Mouse (Mus musculus): ENCODE measurements around the gene Fndc4. TPM values are rescaled to one million over a fixed set of nuclear protein-coding genes. Genes with fewer than 3 reads are reported as not detected.

The Fndc4 gene
- 67.4 and 79.7 TPM in 2 replicates for polyA plus RNA-seq (2015; fragmentation: Nextera tagmentation; extraction: Ambion mirVana)

DNA sequence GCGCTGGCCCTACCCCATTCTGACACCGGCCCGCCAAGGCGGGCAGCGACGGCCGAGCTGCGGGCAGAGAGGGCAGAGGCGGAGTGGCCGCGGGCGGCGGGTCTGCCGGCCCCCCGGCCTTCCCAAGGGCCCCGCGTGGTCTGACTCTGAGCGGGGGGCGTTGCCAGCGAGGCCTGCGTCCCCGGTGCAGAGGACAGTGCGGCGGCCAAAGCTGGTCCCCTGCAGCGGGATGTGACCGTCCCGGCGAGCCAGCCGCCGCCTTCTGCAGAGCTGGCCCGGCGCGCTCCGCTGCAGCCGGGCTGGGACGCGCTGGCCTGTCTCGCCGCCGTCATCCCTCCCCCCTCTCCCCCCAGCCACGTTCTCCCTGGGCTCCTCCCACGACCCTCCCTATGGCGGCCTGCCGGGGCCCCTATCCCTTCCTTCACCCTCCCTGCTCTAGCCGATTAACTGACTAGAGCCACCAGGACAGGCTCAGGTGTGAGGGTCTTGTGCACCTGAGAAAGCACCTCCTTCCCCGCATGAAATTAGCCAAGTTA, at the start of gene Fndc4:
TSS of gene Fndc4 (minus strand) at position 475 of the 536 bp plus-strand sequence.
- peak within 1 kb of the TSS; percentile 81 for H3K4me2 ChIP-seq
- H3K9ac ChIP-seq = peak within 1 kb of the TSS; percentile 99
- peak within 1 kb of the TSS; percentile 89 for H3K4me3 ChIP-seq

DNA sequence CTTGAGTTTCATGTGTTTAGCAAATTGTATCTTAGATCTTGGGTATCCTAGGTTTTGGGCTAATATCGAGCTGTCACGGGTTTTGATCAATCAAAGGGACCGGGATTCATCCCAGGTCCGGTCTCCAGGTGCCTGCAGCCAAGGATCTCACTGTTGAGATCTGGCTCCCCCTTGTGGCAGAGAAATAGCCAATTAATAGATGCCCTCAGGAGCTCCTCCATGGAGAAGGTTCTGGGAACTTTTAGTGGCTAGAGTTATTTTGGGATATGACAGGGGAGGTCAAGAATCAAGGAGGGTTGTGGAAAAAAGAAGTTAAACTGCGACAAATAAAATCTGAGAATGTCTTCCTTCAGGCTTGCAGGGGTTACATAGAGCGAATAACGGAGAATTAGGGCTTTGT, 32.4 kb upstream of the Fndc4 start:
- H3K27me3 ChIP-seq = no peaks in the 10 kb centered on the region
- H3K27ac ChIP-seq = no peak overlapping the region
- H3K4me2 ChIP-seq = no peak overlapping the region
- H3K4me3 ChIP-seq = no peak overlapping the region
- H3K9ac ChIP-seq = no peak overlapping the region
- H3K36me3 ChIP-seq = no peaks in the 10 kb centered on the region
- 39% methylated on average over 7 of the region's 7 CpGs for WGBS
- no peaks in the 10 kb centered on the region for H3K4me1 ChIP-seq (replicated peaks)
- ATAC-seq (ENCODE audit: low FRiP score) = no peak
- no peaks in the 10 kb centered on the region for H3K9me3 ChIP-seq

More for the DNA sequence above, at the start of gene Fndc4:
- 0% methylated on average over 18 of the region's 46 CpGs for WGBS
- Histone ChIP-seq H3K4me1 (replicated peaks) (peaks cover 35% of the 10 kb centered on the region), H3K27ac (peak within 1 kb of the TSS; percentile 90), H3K9me3 (no peaks in the 10 kb centered on the region), H3K36me3 (peaks cover 18% of the 10 kb centered on the region), H3K27me3 (peaks cover 8% of the 10 kb centered on the region)
- ATAC-seq (ENCODE audit: low FRiP score) = peak; percentile 79

- no peaks in the 10 kb centered on the region for H3K4me1 ChIP-seq (replicated peaks)
- no peak overlapping the region for H3K4me3 ChIP-seq
- no peaks in the 10 kb centered on the region for H3K27me3 ChIP-seq
- no peak overlapping the region for H3K27ac ChIP-seq
- no peak overlapping the region for H3K4me2 ChIP-seq
- ATAC-seq (ENCODE audit: low FRiP score) = no peak
- H3K9me3 ChIP-seq = no peaks in the 10 kb centered on the region
- WGBS = 20% methylated on average over 5 of the region's 5 CpGs
- H3K9ac ChIP-seq = no peak overlapping the region
- no peaks in the 10 kb centered on the region for H3K36me3 ChIP-seq
These were observed 31.0 kb upstream of the Fndc4 start for GRCm38 (mm10) chr5:31326850-31327249.

- Histone ChIP-seq H3K9ac (no peak overlapping the region), H3K27me3 (no peaks in the 10 kb centered on the region), H3K27ac (no peak overlapping the region), H3K4me2 (no peak overlapping the region), H3K9me3 (no peaks in the 10 kb centered on the region), H3K36me3 (no peaks in the 10 kb centered on the region), H3K4me1 (replicated peaks) (no peaks in the 10 kb centered on the region), H3K4me3 (no peak overlapping the region)
- no peak for ATAC-seq (ENCODE audit: low FRiP score)
- 68% methylated on average over 3 of the region's 3 CpGs for WGBS
These were observed 28.2 kb upstream of the Fndc4 start for GRCm38 (mm10) chr5:31324085-31324484.

DNA sequence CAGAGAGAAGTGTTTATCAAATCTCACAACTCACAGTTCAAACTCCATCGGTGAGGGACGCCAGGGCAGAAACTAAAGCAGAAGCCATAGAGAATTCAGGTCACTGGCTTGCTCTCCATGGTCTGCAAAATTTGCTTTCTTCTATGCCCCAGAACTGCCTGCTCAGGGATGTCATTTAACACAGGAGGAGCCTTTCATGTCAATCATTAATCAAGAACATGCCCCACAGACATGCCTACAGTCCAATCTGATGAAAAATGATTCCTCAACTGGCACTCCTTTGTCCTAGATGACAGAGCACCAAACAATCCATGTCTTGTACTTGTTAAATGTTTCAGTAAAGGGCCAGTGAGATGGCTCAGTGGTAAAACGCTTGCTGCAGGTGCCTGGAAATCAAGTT, 26.9 kb upstream of the Fndc4 start:
- H3K9ac ChIP-seq = no peak overlapping the region
- no peaks in the 10 kb centered on the region for H3K9me3 ChIP-seq
- no peak overlapping the region for H3K4me3 ChIP-seq
- no peak overlapping the region for H3K4me2 ChIP-seq
- no peak overlapping the region for H3K27ac ChIP-seq
- 83% methylated on average over 3 of the region's 3 CpGs for WGBS
- no peaks in the 10 kb centered on the region for H3K27me3 ChIP-seq
- ATAC-seq (ENCODE audit: low FRiP score) = no peak
- no peaks in the 10 kb centered on the region for H3K4me1 ChIP-seq (replicated peaks)
- no peaks in the 10 kb centered on the region for H3K36me3 ChIP-seq

- 90% methylated on average over 8 of the region's 8 CpGs for WGBS
- no peaks in the 10 kb centered on the region for H3K36me3 ChIP-seq
- ATAC-seq (ENCODE audit: low FRiP score) = no peak
These were observed 16.9 kb upstream of the Fndc4 start for GRCm38 (mm10) chr5:31312806-31313205.

GRCm38 (mm10) chr5:31303093-31303492, 7.2 kb upstream of the Fndc4 start:
- no peak overlapping the region for H3K4me2 ChIP-seq
- no peak overlapping the region for H3K4me3 ChIP-seq
- H3K27me3 ChIP-seq = peaks cover 4% of the 10 kb centered on the region
- 94% methylated on average over 6 of the region's 6 CpGs for WGBS
- H3K4me1 ChIP-seq (replicated peaks) = no peaks in the 10 kb centered on the region
- H3K9me3 ChIP-seq = no peaks in the 10 kb centered on the region
- no peaks in the 10 kb centered on the region for H3K36me3 ChIP-seq
- H3K27ac ChIP-seq = no peak overlapping the region
- H3K9ac ChIP-seq = no peak overlapping the region
- no peak for ATAC-seq (ENCODE audit: low FRiP score)

More at GRCm38 (mm10) chr5:31312806-31313205, 16.9 kb upstream of the Fndc4 start:
- Histone ChIP-seq H3K27ac (no peak overlapping the region), H3K9me3 (no peaks in the 10 kb centered on the region), H3K27me3 (no peaks in the 10 kb centered on the region), H3K4me1 (replicated peaks) (no peaks in the 10 kb centered on the region), H3K9ac (no peak overlapping the region), H3K4me3 (no peak overlapping the region), H3K4me2 (no peak overlapping the region)

- Histone ChIP-seq H3K27ac (no peak overlapping the region), H3K9ac (no peak overlapping the region), H3K36me3 (no peaks in the 10 kb centered on the region), H3K4me3 (no peak overlapping the region), H3K9me3 (no peaks in the 10 kb centered on the region), H3K4me1 (replicated peaks) (no peaks in the 10 kb centered on the region), H3K27me3 (peaks cover 8% of the 10 kb centered on the region), H3K4me2 (no peak overlapping the region)
- no peak for ATAC-seq (ENCODE audit: low FRiP score)
- WGBS = 87% methylated on average over 8 of the region's 8 CpGs
These were observed 6.0 kb upstream of the Fndc4 start for GRCm38 (mm10) chr5:31301866-31302265.

- H3K4me2 ChIP-seq = no peak overlapping the region
- peaks cover 18% of the 10 kb centered on the region for H3K4me1 ChIP-seq (replicated peaks)
- H3K9ac ChIP-seq = no peak overlapping the region
- H3K27me3 ChIP-seq = peaks cover 8% of the 10 kb centered on the region
- H3K4me3 ChIP-seq = no peak overlapping the region
- H3K9me3 ChIP-seq = no peaks in the 10 kb centered on the region
- peaks cover 5% of the 10 kb centered on the region for H3K36me3 ChIP-seq
- ATAC-seq (ENCODE audit: low FRiP score) = no peak
- H3K27ac ChIP-seq = no peak overlapping the region
- 63% methylated on average over 2 of the region's 2 CpGs for WGBS
These were observed 2.6 kb upstream of the Fndc4 start for GRCm38 (mm10) chr5:31298486-31298885.

GRCm38 (mm10) chr5:31297981-31298380, 2.1 kb upstream of the Fndc4 start:
- Histone ChIP-seq H3K27me3 (peaks cover 8% of the 10 kb centered on the region), H3K36me3 (peaks cover 10% of the 10 kb centered on the region), H3K9ac (no peak overlapping the region), H3K4me2 (no peak overlapping the region), H3K4me3 (no peak overlapping the region), H3K9me3 (no peaks in the 10 kb centered on the region), H3K4me1 (replicated peaks) (peaks cover 22% of the 10 kb centered on the region), H3K27ac (no peak overlapping the region)
- no peak for ATAC-seq (ENCODE audit: low FRiP score)
- WGBS = 79% methylated on average over 3 of the region's 3 CpGs

- Histone ChIP-seq H3K36me3 (peaks cover 18% of the 10 kb centered on the region), H3K27me3 (peaks cover 8% of the 10 kb centered on the region), H3K4me2 (peak within 1 kb of the TSS; percentile 81), H3K9ac (peak within 1 kb of the TSS; percentile 99; the same call in 1 of the 2 replicates), H3K9me3 (no peaks in the 10 kb centered on the region), H3K4me1 (replicated peaks) (peaks cover 28% of the 10 kb centered on the region), H3K4me3 (peak within 1 kb of the TSS; percentile 89; the same call in 1 of the 2 replicates), H3K27ac (peak within 1 kb of the TSS; percentile 90; the same call in 1 of the 2 replicates)
- 81% methylated on average over 13 of the region's 13 CpGs for WGBS
- ATAC-seq (ENCODE audit: low FRiP score) = no peak
These were observed 1.3 kb upstream of the Fndc4 start, which contains the start of gene Gckr for GRCm38 (mm10) chr5:31297047-31297757. Gene Gckr, plus strand, starts transcription at chr5:31297443.

DNA sequence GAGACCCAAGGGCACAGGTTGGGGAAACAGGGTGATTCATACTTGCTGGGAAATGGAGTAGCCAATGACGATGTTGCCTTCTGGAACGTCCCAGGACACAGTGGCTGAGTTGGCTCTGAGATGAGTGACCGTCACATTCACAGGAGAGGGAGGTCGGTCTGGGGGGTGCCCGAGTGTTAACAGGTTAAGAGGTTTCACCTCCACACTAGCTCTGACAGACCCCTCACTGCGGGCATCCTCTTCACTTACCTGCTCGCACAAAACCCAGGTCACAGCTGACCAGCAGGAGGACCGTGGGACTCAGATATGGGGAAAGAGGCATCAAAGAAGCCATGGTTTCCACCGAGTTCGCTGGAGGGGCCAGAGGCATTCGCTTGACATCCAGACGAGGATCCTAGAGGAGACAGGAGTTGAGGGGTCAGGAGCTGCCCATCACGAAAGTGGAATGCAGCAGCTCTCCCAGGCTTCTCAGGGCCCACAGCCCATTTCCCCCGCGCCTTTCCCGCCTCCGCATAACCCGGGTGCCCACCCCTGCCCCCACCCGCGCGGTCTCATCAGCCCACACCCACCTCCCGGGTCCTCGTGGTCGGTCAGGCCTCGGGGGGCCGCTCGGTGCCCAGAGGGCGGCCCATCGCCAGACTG, 795 bp downstream of the Fndc4 start:
- Histone ChIP-seq H3K36me3 (peaks cover 18% of the 10 kb centered on the region), H3K27me3 (peaks cover 8% of the 10 kb centered on the region), H3K9ac (peak overlapping the region; percentile 99), H3K4me3 (peak overlapping the region; percentile 89), H3K27ac (peak overlapping the region; percentile 90), H3K4me2 (peak overlapping the region; percentile 81), H3K4me1 (replicated peaks) (peaks cover 40% of the 10 kb centered on the region), H3K9me3 (no peaks in the 10 kb centered on the region)
- peak; percentile 46 for ATAC-seq (ENCODE audit: low FRiP score)
- WGBS = 4% methylated on average over 29 of the region's 29 CpGs

Measured in hindbrain, embryonic 13.5 days (tissue).